Mouse (Mus musculus): ENCODE measurements at regions not wholly inside any gene's neighbourhood (a gene's known extent, or its start where the extent isn't known, plus 50 kb on each side); places are given as distances from the start of the nearest gene placed in this dataset.

GRCm38 (mm10) chr6:66114366-66114765, 162.0 kb downstream of the 4930544G11Rik start:
- H3K9me3 ChIP-seq (ENCODE audit: control insufficient read depth, low read length): no peaks in the 10 kb centered on the region
- no peak overlapping the region for H3K4me3 ChIP-seq (replicated peaks)
- no peak for TF ChIP-seq GATA1 (IDR thresholded peaks at IDR 0.05; ENCODE audit: low read length)
- no peak for TF ChIP-seq TAL1 (IDR thresholded peaks at IDR 0.05; ENCODE audit: low read length)

DNA sequence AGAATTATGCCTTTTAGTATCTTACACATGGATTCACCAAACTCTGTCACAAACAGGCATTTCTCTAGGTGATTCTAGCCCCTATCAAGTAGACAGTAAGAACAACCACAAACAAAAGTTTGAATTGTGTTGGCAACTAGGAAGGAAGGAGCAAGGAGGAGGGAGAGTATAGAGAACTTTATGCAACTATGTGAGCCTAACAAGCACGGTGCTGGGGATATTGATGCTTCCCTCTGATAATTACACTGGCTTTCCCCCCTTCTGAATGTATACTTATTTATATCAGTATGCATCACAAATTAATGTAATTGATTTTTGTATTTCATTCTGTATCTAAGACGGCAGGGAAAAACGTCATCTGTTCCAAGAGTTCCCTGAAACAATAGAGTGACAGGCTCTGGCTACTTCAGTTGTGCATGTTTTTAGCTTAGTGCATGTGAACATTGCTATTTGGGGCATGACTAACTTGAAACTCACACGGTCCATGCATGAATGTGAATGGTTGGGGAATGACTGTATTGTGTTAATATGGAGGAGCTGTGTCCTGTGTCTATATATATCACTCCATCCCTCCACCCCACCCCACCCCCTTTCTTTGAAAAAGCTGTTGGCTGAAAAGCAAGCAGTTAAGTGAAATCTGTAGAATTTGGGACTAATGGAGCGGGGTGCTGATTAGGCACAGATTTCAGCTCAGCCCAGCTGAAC, 169.2 kb downstream of the 4930544G11Rik start:
- no peaks in the 10 kb centered on the region for H3K4me1 ChIP-seq (ENCODE audit: control insufficient read depth)
- H3K9me3 ChIP-seq (ENCODE audit: control insufficient read depth, low read length): no peaks in the 10 kb centered on the region
- TF ChIP-seq TAL1 (IDR thresholded peaks at IDR 0.05; ENCODE audit: low read length): no peak
- no peak for TF ChIP-seq GATA1 (IDR thresholded peaks at IDR 0.05; ENCODE audit: low read length)
- no peaks in the 10 kb centered on the region for H3K27me3 ChIP-seq (ENCODE audit: control insufficient read depth)
- no peaks in the 10 kb centered on the region for H3K36me3 ChIP-seq (ENCODE audit: control insufficient read depth)
- no peak overlapping the region for H3K4me3 ChIP-seq (replicated peaks)

More at GRCm38 (mm10) chr6:66114366-66114765, 162.0 kb downstream of the 4930544G11Rik start:
- Histone ChIP-seq H3K27me3 (ENCODE audit: control insufficient read depth) (no peaks in the 10 kb centered on the region), H3K4me1 (ENCODE audit: control insufficient read depth) (no peaks in the 10 kb centered on the region), H3K36me3 (ENCODE audit: control insufficient read depth) (no peaks in the 10 kb centered on the region)

DNA sequence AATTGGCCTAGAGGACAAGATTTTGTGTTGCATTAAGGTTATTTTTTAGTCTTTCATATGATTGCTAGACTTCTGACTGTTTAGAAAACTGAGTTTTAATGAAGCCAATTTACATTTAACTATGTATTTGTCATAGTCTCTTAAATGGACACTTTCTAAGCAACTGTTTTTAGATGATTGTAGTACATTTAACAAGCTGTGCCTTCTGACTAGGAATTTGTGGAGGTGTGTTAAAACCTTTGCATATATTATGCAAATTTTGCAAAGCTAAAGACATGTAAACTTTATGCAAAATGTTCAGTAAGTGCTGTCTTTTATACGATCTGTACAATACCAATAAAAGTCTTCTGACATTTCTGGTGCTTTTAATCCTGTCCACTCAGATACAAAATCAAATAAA, 171.9 kb downstream of the 4930544G11Rik start:
- TF ChIP-seq GATA1 (IDR thresholded peaks at IDR 0.05; ENCODE audit: low read length) (no peak), TAL1 (IDR thresholded peaks at IDR 0.05; ENCODE audit: low read length) (no peak)
- H3K4me3 ChIP-seq (replicated peaks): no peak overlapping the region
- H3K27me3 ChIP-seq (ENCODE audit: control insufficient read depth): no peaks in the 10 kb centered on the region
- H3K36me3 ChIP-seq (ENCODE audit: control insufficient read depth): no peaks in the 10 kb centered on the region
- no peaks in the 10 kb centered on the region for H3K9me3 ChIP-seq (ENCODE audit: control insufficient read depth, low read length)
- no peaks in the 10 kb centered on the region for H3K4me1 ChIP-seq (ENCODE audit: control insufficient read depth)

- H3K27me3 ChIP-seq (ENCODE audit: control insufficient read depth): no peaks in the 10 kb centered on the region
- no peak overlapping the region for H3K4me3 ChIP-seq (replicated peaks)
- no peaks in the 10 kb centered on the region for H3K4me1 ChIP-seq (ENCODE audit: control insufficient read depth)
- no peaks in the 10 kb centered on the region for H3K9me3 ChIP-seq (ENCODE audit: control insufficient read depth, low read length)
- H3K36me3 ChIP-seq (ENCODE audit: control insufficient read depth): no peaks in the 10 kb centered on the region
- no peak for TF ChIP-seq GATA1 (IDR thresholded peaks at IDR 0.05; ENCODE audit: low read length)
- no peak for TF ChIP-seq TAL1 (IDR thresholded peaks at IDR 0.05; ENCODE audit: low read length)
These were observed 199.4 kb downstream of the 4930544G11Rik start for GRCm38 (mm10) chr6:66151786-66152185.

- H3K4me1 ChIP-seq (ENCODE audit: control insufficient read depth): no peaks in the 10 kb centered on the region
- H3K4me3 ChIP-seq (replicated peaks): no peak overlapping the region
- no peaks in the 10 kb centered on the region for H3K27me3 ChIP-seq (ENCODE audit: control insufficient read depth)
- no peak for TF ChIP-seq GATA1 (IDR thresholded peaks at IDR 0.05; ENCODE audit: low read length)
- no peak for TF ChIP-seq TAL1 (IDR thresholded peaks at IDR 0.05; ENCODE audit: low read length)
- H3K9me3 ChIP-seq (ENCODE audit: control insufficient read depth, low read length): no peaks in the 10 kb centered on the region
- H3K36me3 ChIP-seq (ENCODE audit: control insufficient read depth): no peaks in the 10 kb centered on the region
These were observed 202.4 kb downstream of the 4930544G11Rik start for GRCm38 (mm10) chr6:66154831-66155230.

DNA sequence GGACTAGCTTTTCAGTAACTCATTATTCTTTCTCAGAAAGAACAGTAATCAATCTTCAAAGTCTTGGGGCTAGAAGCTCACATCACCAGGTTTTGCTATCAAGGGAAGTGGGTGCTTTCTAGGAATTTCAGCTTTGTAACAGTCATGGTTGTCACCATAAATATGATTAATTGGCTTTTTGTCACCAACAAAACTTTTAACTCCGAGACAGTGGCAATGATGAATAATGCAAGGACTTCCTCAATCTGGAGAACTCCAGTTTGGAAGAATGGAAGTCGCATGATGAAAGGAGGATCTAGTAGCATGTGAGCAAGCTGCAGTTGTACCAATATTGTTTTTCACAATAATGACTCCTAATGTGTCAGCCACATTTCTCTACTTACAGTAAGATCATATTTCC, 208.4 kb downstream of the 4930544G11Rik start:
- no peak for TF ChIP-seq GATA1 (IDR thresholded peaks at IDR 0.05; ENCODE audit: low read length)
- no peak for TF ChIP-seq TAL1 (IDR thresholded peaks at IDR 0.05; ENCODE audit: low read length)
- no peaks in the 10 kb centered on the region for H3K9me3 ChIP-seq (ENCODE audit: control insufficient read depth, low read length)
- H3K4me3 ChIP-seq (replicated peaks): no peak overlapping the region
- H3K4me1 ChIP-seq (ENCODE audit: control insufficient read depth): no peaks in the 10 kb centered on the region
- H3K36me3 ChIP-seq (ENCODE audit: control insufficient read depth): no peaks in the 10 kb centered on the region
- H3K27me3 ChIP-seq (ENCODE audit: control insufficient read depth): no peaks in the 10 kb centered on the region

DNA sequence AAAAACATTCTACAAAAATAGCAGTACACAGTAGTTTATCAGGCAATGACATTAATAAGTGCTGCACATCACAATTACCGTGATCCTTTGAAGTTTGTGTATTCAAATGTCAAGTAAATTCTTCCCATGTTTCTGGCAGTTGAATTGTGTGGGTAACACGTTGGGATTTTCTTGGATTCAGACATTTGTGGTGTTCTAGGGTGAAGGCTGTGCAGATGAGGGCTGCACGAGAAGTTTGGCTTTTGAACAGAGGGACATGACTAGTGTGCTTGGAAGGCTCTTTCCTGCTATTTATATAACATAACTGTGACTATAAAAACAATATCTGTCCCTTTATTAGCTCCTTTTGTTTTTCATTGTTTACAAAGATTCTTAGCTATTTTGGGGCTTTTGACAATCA, 216.5 kb downstream of the 4930544G11Rik start:
- TF ChIP-seq GATA1 (IDR thresholded peaks at IDR 0.05; ENCODE audit: low read length) (no peak), TAL1 (IDR thresholded peaks at IDR 0.05; ENCODE audit: low read length) (no peak)
- Histone ChIP-seq H3K27me3 (ENCODE audit: control insufficient read depth) (no peaks in the 10 kb centered on the region), H3K4me3 (replicated peaks) (no peak overlapping the region), H3K36me3 (ENCODE audit: control insufficient read depth) (no peaks in the 10 kb centered on the region), H3K9me3 (ENCODE audit: control insufficient read depth, low read length) (no peaks in the 10 kb centered on the region), H3K4me1 (ENCODE audit: control insufficient read depth) (no peaks in the 10 kb centered on the region)

- Histone ChIP-seq H3K4me1 (ENCODE audit: control insufficient read depth) (no peaks in the 10 kb centered on the region), H3K27me3 (ENCODE audit: control insufficient read depth) (no peaks in the 10 kb centered on the region), H3K4me3 (replicated peaks) (no peak overlapping the region), H3K36me3 (ENCODE audit: control insufficient read depth) (no peaks in the 10 kb centered on the region), H3K9me3 (ENCODE audit: control insufficient read depth, low read length) (no peaks in the 10 kb centered on the region; the same call in 1 of the 2 replicates)
- TF ChIP-seq GATA1 (IDR thresholded peaks at IDR 0.05; ENCODE audit: low read length) (no peak), TAL1 (IDR thresholded peaks at IDR 0.05; ENCODE audit: low read length) (no peak)
These were observed 245.6 kb downstream of the 4930544G11Rik start for GRCm38 (mm10) chr6:66197990-66198389.

- Histone ChIP-seq H3K9me3 (ENCODE audit: control insufficient read depth, low read length) (no peaks in the 10 kb centered on the region), H3K36me3 (ENCODE audit: control insufficient read depth) (no peaks in the 10 kb centered on the region)
- TF ChIP-seq TAL1 (IDR thresholded peaks at IDR 0.05; ENCODE audit: low read length) (no peak), GATA1 (IDR thresholded peaks at IDR 0.05; ENCODE audit: low read length) (no peak)
These were observed 247.9 kb downstream of the 4930544G11Rik start for GRCm38 (mm10) chr6:66200136-66200790.

More at GRCm38 (mm10) chr6:66200136-66200790, 247.9 kb downstream of the 4930544G11Rik start:
- Histone ChIP-seq H3K27me3 (ENCODE audit: control insufficient read depth) (no peaks in the 10 kb centered on the region), H3K4me3 (replicated peaks) (no peak overlapping the region), H3K4me1 (ENCODE audit: control insufficient read depth) (no peaks in the 10 kb centered on the region)

Data from erythroblast, embryonic 14.5 days (primary cell).